Mouse (Mus musculus) midbrain, embryonic 10.5 days (tissue): ENCODE data around the gene Nfia. TPM values are rescaled to one million over a fixed set of nuclear protein-coding genes. Genes with fewer than 3 reads are reported as not detected.

ENCODE experiments used
- DNase-seq: peaks from one replicate; pipeline ENCODE4 v3.0.0-alpha.2; 2017; ENCODE audit warnings: low spot score
- H3K27ac ChIP-seq: fragments of 300-500 bp; sonication (generic); replicated peaks from 2 replicates; pipeline ENCODE4 v1.5.1; 2016; ENCODE audit warnings: mild to moderate bottlenecking
- H3K27me3 ChIP-seq: fragments of 300-500 bp; sonication (generic); 2 replicates; pipeline ENCODE4 v1.6.1; 2016; ENCODE audit warnings: low read depth, mild to moderate bottlenecking; ENCODE audit not compliant: poor library complexity, severe bottlenecking
- H3K36me3 ChIP-seq: fragments of 300-500 bp; sonication (generic); 2 replicates; pipeline ENCODE4 v1.6.1; 2016; ENCODE audit warnings: mild to moderate bottlenecking, moderate library complexity
- H3K4me1 ChIP-seq: fragments of 300-500 bp; sonication (generic); 2 replicates; pipeline ENCODE4 v1.6.1; 2016
- H3K4me3 ChIP-seq: fragments of 300-500 bp; sonication (generic); 2 replicates; pipeline ENCODE4 v1.5.1; 2016; ENCODE audit warnings: mild to moderate bottlenecking, moderate library complexity
- H3K9me3 ChIP-seq: fragments of 300-500 bp; sonication (generic); replicated peaks from 2 replicates; pipeline ENCODE4 v1.6.1; 2016; ENCODE audit warnings: mild to moderate bottlenecking
- WGBS: fragments of 180-500 bp; shearing (Covaris S2); methylation state at CpG from one replicate; pipeline ENCODE4 v1.1.7; 2016; 5-methylcytosine and 5-hydroxymethylcytosine counted together
- polyA plus RNA-seq: library from polyadenylated mRNA; unstranded; fragments of >200 nt; fragmentation: Nextera tagmentation; extraction: Ambion mirVana; gene quantifications from 2 replicates; pipeline ENCODE4 v1.2.1, GENCODE M21; 2016

The Nfia gene
- polyA plus RNA-seq, 1 experiment from 2014 or later, result 5.9 TPM

GRCm38 (mm10) chr4:97825841-97826240, 53.3 kb downstream of the Nfia start:
- Histone ChIP-seq H3K27me3 (peaks cover 78% of the 10 kb centered on the region), H3K36me3 (no peaks in the 10 kb centered on the region), H3K27ac (peak overlapping the region; percentile 64; the same call in 1 of the 2 replicates), H3K4me3 (no peak overlapping the region), H3K9me3 (no peaks in the 10 kb centered on the region), H3K4me1 (peaks cover 46% of the 10 kb centered on the region)
- DNase-seq, result peak; percentile 48
- 52% methylated on average over 4 of the region's 4 CpGs for WGBS

DNA sequence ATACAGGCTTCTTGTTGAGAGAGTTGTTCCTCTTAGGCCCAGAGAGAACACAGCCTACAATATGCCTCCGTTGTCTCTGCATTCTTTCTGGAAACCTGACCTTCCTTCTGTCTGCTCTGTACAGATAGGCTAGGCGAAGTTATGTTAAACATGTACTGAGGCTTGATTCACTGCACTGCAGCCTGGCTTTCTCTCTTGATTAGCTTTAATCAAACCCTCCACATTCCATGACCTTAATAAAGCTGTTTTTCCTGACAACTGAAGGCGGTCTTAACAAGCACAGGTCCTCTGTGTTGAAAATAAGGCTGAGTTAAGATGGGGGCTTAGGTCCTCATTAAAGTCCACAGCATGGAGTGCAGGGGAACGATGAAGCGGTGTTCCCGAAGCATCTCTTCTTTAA, 54.6 kb downstream of the Nfia start:
- Histone ChIP-seq H3K4me3 (no peak overlapping the region), H3K9me3 (no peaks in the 10 kb centered on the region; the same call in 1 of the 2 replicates), H3K36me3 (no peaks in the 10 kb centered on the region), H3K27ac (no peak overlapping the region), H3K27me3 (peaks cover 80% of the 10 kb centered on the region), H3K4me1 (peaks cover 46% of the 10 kb centered on the region)
- no peak for DNase-seq
- WGBS, result 60% methylated on average over 6 of the region's 6 CpGs

GRCm38 (mm10) chr4:97828579-97828978, 56.0 kb downstream of the Nfia start:
- H3K36me3 ChIP-seq, result no peaks in the 10 kb centered on the region
- H3K27me3 ChIP-seq, result peaks cover 87% of the 10 kb centered on the region
- peaks cover 46% of the 10 kb centered on the region for H3K4me1 ChIP-seq
- 30% methylated on average over 1 of the region's 1 CpGs for WGBS
- no peak overlapping the region for H3K27ac ChIP-seq
- no peak for DNase-seq
- H3K9me3 ChIP-seq, result no peaks in the 10 kb centered on the region; the same call in 1 of the 2 replicates
- H3K4me3 ChIP-seq, result no peak overlapping the region

DNA sequence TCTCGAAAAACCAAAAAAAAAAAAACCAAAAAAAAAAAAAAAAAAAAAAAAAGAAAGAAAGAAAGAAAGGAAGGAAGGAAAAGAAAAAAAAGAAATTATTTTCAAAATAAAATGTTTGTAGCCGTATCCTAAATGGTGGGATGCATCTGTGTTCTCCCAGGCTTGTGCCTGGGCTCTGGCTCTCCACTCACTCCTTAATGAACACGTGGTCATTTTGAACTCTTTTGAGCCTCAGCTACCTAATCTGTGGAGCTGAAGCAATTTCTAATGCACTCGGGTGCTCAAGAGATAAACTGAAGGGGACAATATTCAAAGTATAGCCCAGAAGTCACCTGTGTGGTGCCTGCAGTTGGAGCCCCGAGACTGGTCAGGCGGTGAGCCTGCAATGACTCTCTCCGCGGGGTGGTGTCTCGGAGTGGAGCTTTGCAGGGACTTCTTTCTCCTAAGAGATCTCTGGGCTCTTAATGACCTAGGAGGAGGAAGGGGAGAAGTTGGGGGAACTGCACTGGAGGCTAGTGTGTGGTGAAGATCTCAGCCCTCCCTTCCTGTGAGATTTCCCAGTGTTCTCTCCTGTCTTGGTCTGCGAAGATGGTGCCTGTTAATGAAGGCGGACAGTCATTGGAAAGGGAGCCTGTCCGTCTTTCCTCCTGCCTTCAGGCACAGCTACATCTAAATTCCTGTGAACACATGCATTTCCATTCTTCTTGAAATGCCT, 57.0 kb downstream of the Nfia start:
- WGBS, result 84% methylated on average over 12 of the region's 12 CpGs
- H3K36me3 ChIP-seq, result no peaks in the 10 kb centered on the region
- no peak overlapping the region for H3K27ac ChIP-seq
- H3K9me3 ChIP-seq, result no peaks in the 10 kb centered on the region; the same call in 1 of the 2 replicates
- peaks cover 39% of the 10 kb centered on the region for H3K4me1 ChIP-seq
- H3K27me3 ChIP-seq, result peaks cover 87% of the 10 kb centered on the region
- no peak overlapping the region for H3K4me3 ChIP-seq
- no peak for DNase-seq

GRCm38 (mm10) chr4:97830051-97830853, 57.7 kb downstream of the Nfia start:
- no peak overlapping the region for H3K4me3 ChIP-seq
- 63% methylated on average over 6 of the region's 6 CpGs for WGBS
- no peaks in the 10 kb centered on the region; the same call in 1 of the 2 replicates for H3K9me3 ChIP-seq
- H3K36me3 ChIP-seq, result no peaks in the 10 kb centered on the region
- H3K27me3 ChIP-seq, result peaks cover 88% of the 10 kb centered on the region
- no peak overlapping the region for H3K27ac ChIP-seq
- no peak for DNase-seq
- H3K4me1 ChIP-seq, result peaks cover 32% of the 10 kb centered on the region

DNA sequence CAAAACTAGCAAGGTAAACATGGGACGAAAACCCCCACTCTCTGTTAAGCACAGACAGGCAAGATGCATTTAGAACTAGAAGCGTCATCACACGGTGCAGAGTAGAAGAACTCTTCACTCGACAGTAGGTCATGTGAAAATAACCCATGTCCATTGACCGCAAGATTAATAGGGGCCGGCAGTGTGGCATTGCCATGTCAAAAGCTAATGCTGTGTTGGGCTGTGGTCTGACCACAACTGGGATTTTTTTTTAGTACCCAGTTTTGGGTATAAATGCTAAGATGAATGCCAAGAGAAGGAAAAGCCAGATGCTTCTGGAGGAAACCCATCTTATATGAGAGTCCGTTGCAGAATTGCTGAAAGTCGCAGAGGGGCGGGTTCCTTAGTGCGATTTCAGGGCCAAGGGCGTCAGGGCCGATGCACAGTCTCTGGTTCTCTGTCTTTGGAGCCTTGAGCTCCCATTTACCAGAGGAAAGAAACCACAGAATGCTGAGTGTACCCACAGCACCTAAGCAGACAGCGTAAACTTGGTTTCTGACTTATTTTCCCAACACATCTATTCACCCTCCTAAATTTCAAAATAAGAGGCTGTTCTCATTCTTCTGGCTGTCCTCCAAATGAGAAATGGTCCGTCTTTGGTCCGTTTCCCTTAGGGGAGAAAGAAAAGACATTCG, 58.5 kb downstream of the Nfia start:
- peaks cover 23% of the 10 kb centered on the region for H3K4me1 ChIP-seq
- H3K27ac ChIP-seq, result no peak overlapping the region
- WGBS, result 94% methylated on average over 16 of the region's 16 CpGs
- DNase-seq, result no peak
- H3K27me3 ChIP-seq, result peaks cover 96% of the 10 kb centered on the region
- H3K9me3 ChIP-seq, result no peaks in the 10 kb centered on the region; the same call in 1 of the 2 replicates
- H3K36me3 ChIP-seq, result no peaks in the 10 kb centered on the region
- no peak overlapping the region for H3K4me3 ChIP-seq

DNA sequence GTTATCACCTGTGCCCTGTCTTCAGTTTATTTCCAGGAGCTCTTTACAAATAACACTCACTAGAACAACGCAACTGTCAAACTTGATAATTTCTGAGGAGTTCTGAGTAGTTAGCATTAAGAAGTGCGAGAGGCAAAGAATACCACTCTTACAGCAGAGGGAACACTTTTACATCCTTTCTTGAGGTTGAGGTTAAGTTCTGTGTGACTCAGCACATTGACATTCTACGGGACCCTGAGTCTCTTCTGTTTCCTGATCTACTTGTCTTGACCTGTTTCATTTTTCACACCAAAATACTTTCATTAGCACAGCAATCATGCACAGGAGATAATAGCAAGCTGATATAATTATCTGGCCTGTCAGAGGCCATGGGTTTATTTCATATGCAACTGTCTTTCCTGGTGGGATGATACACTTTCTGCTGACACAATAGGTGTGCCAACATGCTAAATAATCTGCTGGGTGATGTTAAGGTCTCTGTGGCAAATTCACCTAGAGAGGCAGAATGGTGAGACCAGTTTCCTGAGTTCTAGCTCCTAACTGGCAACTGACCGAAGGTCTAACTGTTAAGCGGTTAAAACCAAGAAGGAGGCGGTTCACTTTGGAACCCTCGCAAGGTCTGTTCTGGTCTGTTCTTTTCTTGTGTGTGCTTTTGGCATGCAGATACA, 59.2 kb downstream of the Nfia start:
- Histone ChIP-seq H3K4me1 (peaks cover 17% of the 10 kb centered on the region), H3K4me3 (no peak overlapping the region), H3K9me3 (no peaks in the 10 kb centered on the region; the same call in 1 of the 2 replicates), H3K27ac (no peak overlapping the region), H3K27me3 (peaks cover 96% of the 10 kb centered on the region), H3K36me3 (no peaks in the 10 kb centered on the region)
- DNase-seq, result no peak
- WGBS, result 92% methylated on average over 7 of the region's 7 CpGs

GRCm38 (mm10) chr4:97832279-97832640, 59.7 kb downstream of the Nfia start:
- Histone ChIP-seq H3K4me1 (peaks cover 12% of the 10 kb centered on the region), H3K27ac (no peak overlapping the region), H3K27me3 (peaks cover 96% of the 10 kb centered on the region), H3K4me3 (no peak overlapping the region), H3K36me3 (no peaks in the 10 kb centered on the region), H3K9me3 (no peaks in the 10 kb centered on the region; the same call in 1 of the 2 replicates)
- WGBS, result 95% methylated on average over 4 of the region's 4 CpGs
- DNase-seq, result no peak

- Histone ChIP-seq H3K9me3 (no peaks in the 10 kb centered on the region; the same call in 1 of the 2 replicates), H3K4me1 (peaks cover 30% of the 10 kb centered on the region), H3K27me3 (peaks cover 100% of the 10 kb centered on the region), H3K36me3 (no peaks in the 10 kb centered on the region), H3K4me3 (no peak overlapping the region), H3K27ac (no peak overlapping the region)
- WGBS, result 87% methylated on average over 13 of the region's 13 CpGs
- no peak for DNase-seq
Observed at GRCm38 (mm10) chr4:97836812-97837211, 64.3 kb downstream of the Nfia start.

DNA sequence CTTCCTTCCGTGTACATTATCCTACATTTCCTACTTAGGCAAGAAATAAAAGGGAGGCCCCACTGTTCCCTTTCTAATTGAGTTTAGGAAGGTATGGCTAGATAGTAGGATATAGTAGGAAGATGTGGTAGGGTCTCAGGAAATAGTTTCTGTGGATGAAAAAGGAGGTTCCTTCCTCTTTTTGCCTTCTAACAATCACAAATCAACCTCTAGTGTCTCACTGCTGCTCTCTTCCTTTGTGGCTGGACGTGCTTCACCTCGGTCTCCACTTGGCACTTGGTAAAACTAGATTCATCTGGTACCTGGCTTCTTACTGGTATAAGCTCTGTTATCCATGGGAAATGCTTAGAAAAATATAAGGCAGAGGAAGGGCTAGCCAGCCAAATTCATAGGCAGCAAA, 65.2 kb downstream of the Nfia start:
- WGBS, result 91% methylated on average over 3 of the region's 3 CpGs
- Histone ChIP-seq H3K4me3 (no peak overlapping the region), H3K9me3 (no peaks in the 10 kb centered on the region), H3K36me3 (no peaks in the 10 kb centered on the region), H3K27ac (no peak overlapping the region), H3K27me3 (peaks cover 100% of the 10 kb centered on the region), H3K4me1 (peaks cover 30% of the 10 kb centered on the region)
- DNase-seq, result no peak

DNA sequence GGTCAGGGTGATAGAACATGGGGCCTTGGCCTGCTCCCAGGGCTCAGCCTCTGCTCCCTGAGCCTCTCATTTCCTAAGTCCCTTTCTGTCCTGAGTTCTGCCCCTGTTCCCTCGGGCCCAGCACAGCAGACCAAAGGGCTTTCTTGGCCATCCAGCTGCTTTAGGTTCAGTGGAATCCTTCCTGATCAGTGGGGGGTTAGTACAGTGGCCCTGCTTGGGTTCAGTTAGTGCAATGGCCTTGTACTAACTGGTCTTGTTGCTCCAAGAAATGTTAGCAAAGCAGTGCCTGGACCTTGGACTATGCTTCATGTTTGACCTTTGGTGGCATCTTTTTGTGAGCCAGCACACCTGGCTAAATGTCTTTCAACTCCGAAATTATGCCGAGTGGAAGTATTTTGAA, 66.1 kb downstream of the Nfia start:
- Histone ChIP-seq H3K4me3 (no peak overlapping the region), H3K27me3 (peaks cover 100% of the 10 kb centered on the region), H3K9me3 (no peaks in the 10 kb centered on the region), H3K4me1 (peaks cover 32% of the 10 kb centered on the region), H3K36me3 (no peaks in the 10 kb centered on the region), H3K27ac (no peak overlapping the region)
- no peak for DNase-seq
- WGBS, result 76% methylated on average over 3 of the region's 3 CpGs

DNA sequence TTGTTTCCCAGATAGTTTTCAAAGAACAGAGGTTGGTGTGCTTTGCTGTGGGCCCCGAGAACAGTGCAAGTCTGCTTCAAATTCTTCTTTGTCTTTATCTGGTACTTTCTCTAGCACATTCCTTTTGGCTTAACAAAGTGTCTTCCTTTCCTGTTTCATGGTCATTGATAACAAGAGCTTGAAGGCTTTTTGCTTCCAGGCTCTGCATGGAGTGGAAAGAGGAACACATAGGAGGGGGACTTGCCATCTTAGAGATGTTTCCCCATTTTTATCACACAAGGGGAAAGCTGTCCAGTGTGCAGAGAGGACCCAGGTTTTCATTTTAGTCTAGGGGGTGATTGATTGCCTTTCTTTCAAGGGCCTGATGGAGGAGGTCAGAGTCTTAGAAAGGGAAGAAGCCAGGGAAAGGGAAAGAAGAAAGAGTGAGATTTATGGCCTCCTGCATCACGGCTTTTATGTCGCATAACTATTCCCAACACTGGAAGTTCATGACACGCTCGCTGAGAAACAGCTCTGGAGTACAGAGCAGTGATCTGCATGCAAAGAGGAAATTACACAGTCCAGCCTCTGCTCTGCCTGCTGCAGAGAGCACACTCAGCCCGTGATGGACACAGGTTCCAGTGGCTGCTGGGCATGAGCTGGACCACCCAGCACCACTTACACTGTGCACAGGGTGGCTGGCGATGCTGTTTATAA, 67.0 kb downstream of the Nfia start:
- peaks cover 41% of the 10 kb centered on the region for H3K4me1 ChIP-seq
- H3K4me3 ChIP-seq, result no peak overlapping the region
- DNase-seq, result no peak
- H3K36me3 ChIP-seq, result no peaks in the 10 kb centered on the region
- WGBS, result 66% methylated on average over 7 of the region's 7 CpGs
- no peaks in the 10 kb centered on the region for H3K9me3 ChIP-seq
- H3K27me3 ChIP-seq, result peaks cover 99% of the 10 kb centered on the region
- H3K27ac ChIP-seq, result no peak overlapping the region; the same call in 1 of the 2 replicates
